Mouse (Mus musculus) intestine, embryonic 14.5 days (tissue): ENCODE data around the gene Camkmt. TPM values are rescaled to one million over a fixed set of nuclear protein-coding genes. Genes with fewer than 3 reads are reported as not detected.
A peak's percentile ranks its signal among the peaks of the same experiment; 100 is the strongest.

Experiments
- ATAC-seq: fragments of 200-750 bp; cut with Nextera tagmentation; replicated peaks from 2 replicates; pipeline ENCODE4 v1.8.0; 2017; ENCODE audit warnings: low read depth, moderate number of reproducible peaks, moderate TSS enrichment, moderate library complexity; ENCODE audit not compliant: low FRiP score, low TSS enrichment
- DNase-seq: peaks from one replicate; pipeline ENCODE4 v3.0.0-alpha.2; 2018; ENCODE audit warnings: low spot score
- H3K27ac ChIP-seq: fragments of 300-500 bp; sonication (generic); 2 replicates; pipeline ENCODE4 v1.5.1; 2014; ENCODE audit warnings: low read depth, mild to moderate bottlenecking, control low read depth
- H3K27me3 ChIP-seq: fragments of 300-500 bp; sonication (generic); replicated peaks from 2 replicates; pipeline ENCODE4 v1.6.1; 2014; ENCODE audit warnings: low read length, control low read depth; ENCODE audit not compliant: control insufficient read depth, insufficient read depth
- H3K36me3 ChIP-seq: fragments of 300-500 bp; sonication (generic); 2 replicates; pipeline ENCODE4 v1.6.1; 2014; ENCODE audit warnings: low read length, control low read depth; ENCODE audit not compliant: control insufficient read depth, insufficient read depth
- H3K4me1 ChIP-seq: fragments of 300-500 bp; sonication (generic); replicated peaks from 2 replicates; pipeline ENCODE4 v1.6.1; 2014; ENCODE audit warnings: low read length, control low read depth, mixed read lengths; ENCODE audit not compliant: control insufficient read depth, insufficient read depth
- H3K4me2 ChIP-seq: fragments of 300-500 bp; sonication (generic); 2 replicates; pipeline ENCODE4 v1.6.1; 2014; ENCODE audit warnings: low read length
- H3K4me3 ChIP-seq: fragments of 300-500 bp; sonication (generic); 2 replicates; pipeline ENCODE4 v1.5.1; 2014; ENCODE audit warnings: low read depth, low read length, control low read depth, mixed read lengths
- H3K9ac ChIP-seq: fragments of 300-500 bp; sonication (generic); 2 replicates; pipeline ENCODE4 v1.6.1; 2014; ENCODE audit warnings: mild to moderate bottlenecking, low read length
- H3K9me3 ChIP-seq: fragments of 300-500 bp; sonication (generic); 2 replicates; pipeline ENCODE4 v1.6.1; 2016; ENCODE audit warnings: low read length, control low read depth; ENCODE audit not compliant: control insufficient read depth
- WGBS: fragments of 180-500 bp; shearing (Covaris S2); extraction: QIAGEN DNeasy Blood & Tissue Kit; methylation state at CpG from one replicate; pipeline ENCODE4 v1.1.7; 2014; 5-methylcytosine and 5-hydroxymethylcytosine counted together
- polyA plus RNA-seq: library from polyadenylated mRNA; unstranded; fragments of >200 nt; fragmentation: Nextera tagmentation; extraction: Ambion mirVana; gene quantifications from 2 replicates; pipeline ENCODE4 v1.2.1, GENCODE M21; 2014

The Camkmt gene
- polyA plus RNA-seq, 1 experiment from 2014 or later: 14.6 TPM

- H3K4me2 ChIP-seq: no peak overlapping the region
- ATAC-seq (no peak), DNase-seq (no peak)
- no peaks in the 10 kb centered on the region for H3K27me3 ChIP-seq
- H3K4me1 ChIP-seq: no peaks in the 10 kb centered on the region
- H3K36me3 ChIP-seq: peaks cover 13% of the 10 kb centered on the region; the same call in 1 of the 2 replicates
- H3K27ac ChIP-seq: no peak overlapping the region
- H3K9me3 ChIP-seq: peaks cover 5% of the 10 kb centered on the region; the same call in 1 of the 2 replicates
- no peak overlapping the region for H3K4me3 ChIP-seq
- WGBS: 89% methylated on average over 7 of the region's 7 CpGs
- no peak overlapping the region for H3K9ac ChIP-seq
Observed at GRCm38 (mm10) chr17:85098677-85099323, 8.4 kb downstream of the Camkmt start.

DNA sequence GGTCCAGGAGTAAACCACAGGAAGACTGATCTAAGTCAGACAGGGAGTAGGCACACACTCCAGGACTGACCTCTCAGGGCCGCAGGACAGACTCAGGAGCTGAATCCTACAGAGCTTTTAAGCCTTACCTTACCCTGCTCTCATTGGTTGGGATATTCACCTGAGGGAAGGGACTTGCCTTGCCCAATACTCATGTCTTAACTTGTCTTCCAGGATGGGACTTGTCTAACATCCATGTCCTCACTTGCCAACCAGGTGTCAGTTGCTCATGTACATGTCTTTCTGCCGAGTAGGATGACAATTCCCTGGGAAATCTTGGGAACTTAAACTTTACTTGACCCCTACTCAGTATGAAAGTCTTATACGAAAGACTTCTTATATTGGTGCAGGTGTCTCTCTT is 9.9 kb downstream of the Camkmt start:
- Histone ChIP-seq H3K9me3 (peaks cover 5% of the 10 kb centered on the region; the same call in 1 of the 2 replicates), H3K4me3 (no peak overlapping the region), H3K9ac (no peak overlapping the region), H3K36me3 (peaks cover 13% of the 10 kb centered on the region; the same call in 1 of the 2 replicates), H3K4me2 (no peak overlapping the region), H3K27me3 (no peaks in the 10 kb centered on the region), H3K27ac (no peak overlapping the region), H3K4me1 (no peaks in the 10 kb centered on the region)
- DNase-seq (no peak), ATAC-seq (no peak)
- 87% methylated on average over 3 of the region's 3 CpGs for WGBS

DNA sequence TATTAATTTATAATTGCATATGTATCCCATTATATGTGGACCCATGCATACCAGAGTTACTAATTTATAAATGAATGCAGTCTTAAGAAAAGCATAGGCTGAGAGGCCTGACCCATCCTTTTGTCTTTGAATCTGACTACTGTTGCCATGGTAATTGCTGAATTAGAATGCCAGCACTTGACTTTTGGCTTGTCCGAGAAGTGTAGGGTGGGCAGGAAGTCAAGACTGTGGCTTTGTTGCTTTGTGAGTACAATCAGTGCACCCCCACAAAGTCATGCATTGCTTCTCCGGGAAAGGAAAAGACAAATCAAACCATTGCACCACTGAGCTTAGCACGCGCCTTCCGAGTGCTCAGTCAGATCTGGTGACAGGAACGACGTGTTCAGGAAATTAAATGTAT is 11.4 kb downstream of the Camkmt start:
- WGBS: 86% methylated on average over 7 of the region's 7 CpGs
- H3K9me3 ChIP-seq: peaks cover 5% of the 10 kb centered on the region; the same call in 1 of the 2 replicates
- H3K4me1 ChIP-seq: no peaks in the 10 kb centered on the region

DNA sequence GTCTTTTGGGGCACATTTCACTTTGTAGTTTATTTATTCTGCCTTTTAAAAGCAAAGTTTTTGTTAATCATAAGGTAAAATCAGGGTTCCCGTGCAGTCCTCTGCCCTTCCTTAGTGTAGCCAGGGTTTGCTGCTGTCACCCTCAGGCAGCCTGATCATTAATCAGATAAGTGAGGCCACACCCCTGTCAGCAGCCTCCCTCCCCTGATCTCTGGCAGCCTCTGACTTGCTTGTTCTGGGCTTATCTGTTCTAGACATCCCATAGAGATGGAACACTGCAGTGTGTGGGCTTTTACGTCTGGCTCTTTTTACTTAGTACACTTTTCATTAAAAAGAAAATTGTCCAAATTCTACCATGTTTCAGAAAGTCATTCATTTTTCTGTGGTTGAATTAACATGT is 13.0 kb downstream of the Camkmt start:
- Histone ChIP-seq H3K4me1 (no peaks in the 10 kb centered on the region), H3K36me3 (0 out of 2 replicates have a peak, but pooled peaks cover 4% of the 10 kb centered on the region), H3K27me3 (no peaks in the 10 kb centered on the region), H3K27ac (no peak overlapping the region), H3K4me3 (no peak overlapping the region), H3K9me3 (no peaks in the 10 kb centered on the region; the same call in 1 of the 2 replicates), H3K9ac (no peak overlapping the region), H3K4me2 (no peak overlapping the region)
- DNase-seq (no peak), ATAC-seq (no peak)
- 31% methylated on average over 2 of the region's 2 CpGs for WGBS

More for the DNA sequence above, 11.4 kb downstream of the Camkmt start:
- no peak overlapping the region for H3K4me2 ChIP-seq
- DNase-seq (no peak), ATAC-seq (no peak)
- no peak overlapping the region for H3K27ac ChIP-seq
- no peaks in the 10 kb centered on the region for H3K27me3 ChIP-seq
- H3K9ac ChIP-seq: no peak overlapping the region
- peaks cover 13% of the 10 kb centered on the region; the same call in 1 of the 2 replicates for H3K36me3 ChIP-seq
- no peak overlapping the region for H3K4me3 ChIP-seq

GRCm38 (mm10) chr17:85110640-85111039 is 20.3 kb downstream of the Camkmt start:
- Histone ChIP-seq H3K4me1 (no peaks in the 10 kb centered on the region), H3K4me3 (no peak overlapping the region), H3K36me3 (no peaks in the 10 kb centered on the region), H3K4me2 (no peak overlapping the region), H3K27ac (no peak overlapping the region), H3K27me3 (no peaks in the 10 kb centered on the region), H3K9me3 (no peaks in the 10 kb centered on the region), H3K9ac (no peak overlapping the region)
- WGBS: 100% methylated on average over 1 of the region's 1 CpGs
- no peak for ATAC-seq
- DNase-seq: no peak

DNA sequence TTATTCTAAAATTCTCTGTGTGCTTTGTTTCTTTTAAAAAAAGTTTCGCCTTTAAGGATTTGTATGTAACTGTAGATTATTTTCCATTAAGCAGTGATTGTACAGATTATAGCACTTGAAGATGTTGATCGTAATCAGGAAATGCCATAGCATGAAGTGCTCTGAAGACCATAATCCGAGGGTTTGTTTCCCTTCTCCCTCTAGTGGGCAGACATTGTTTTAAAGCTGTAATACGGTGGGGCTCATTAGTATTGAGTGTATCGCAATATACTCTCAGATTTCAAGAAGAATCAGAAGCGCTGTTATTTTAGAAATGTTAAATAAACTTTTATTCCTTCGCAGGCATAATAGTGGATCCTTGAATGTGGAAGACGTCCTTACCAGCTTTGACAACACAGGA is 23.1 kb downstream of the Camkmt start:
- Histone ChIP-seq H3K27ac (no peak overlapping the region), H3K9ac (no peak overlapping the region), H3K36me3 (no peaks in the 10 kb centered on the region), H3K4me1 (no peaks in the 10 kb centered on the region), H3K27me3 (no peaks in the 10 kb centered on the region), H3K4me2 (no peak overlapping the region), H3K4me3 (no peak overlapping the region), H3K9me3 (no peaks in the 10 kb centered on the region)
- ATAC-seq: no peak
- DNase-seq: no peak
- WGBS: 88% methylated on average over 8 of the region's 8 CpGs

GRCm38 (mm10) chr17:85116643-85117042 is 26.3 kb downstream of the Camkmt start:
- no peak overlapping the region for H3K4me3 ChIP-seq
- H3K4me1 ChIP-seq: peaks cover 6% of the 10 kb centered on the region; the same call in 1 of the 2 replicates
- WGBS: 26% methylated on average over 4 of the region's 4 CpGs
- H3K4me2 ChIP-seq: no peak overlapping the region
- ATAC-seq (no peak), DNase-seq (peak; percentile 73)
- no peaks in the 10 kb centered on the region for H3K27me3 ChIP-seq
- H3K36me3 ChIP-seq: no peaks in the 10 kb centered on the region
- no peak overlapping the region for H3K9ac ChIP-seq
- H3K9me3 ChIP-seq: no peaks in the 10 kb centered on the region
- H3K27ac ChIP-seq: no peak overlapping the region

DNA sequence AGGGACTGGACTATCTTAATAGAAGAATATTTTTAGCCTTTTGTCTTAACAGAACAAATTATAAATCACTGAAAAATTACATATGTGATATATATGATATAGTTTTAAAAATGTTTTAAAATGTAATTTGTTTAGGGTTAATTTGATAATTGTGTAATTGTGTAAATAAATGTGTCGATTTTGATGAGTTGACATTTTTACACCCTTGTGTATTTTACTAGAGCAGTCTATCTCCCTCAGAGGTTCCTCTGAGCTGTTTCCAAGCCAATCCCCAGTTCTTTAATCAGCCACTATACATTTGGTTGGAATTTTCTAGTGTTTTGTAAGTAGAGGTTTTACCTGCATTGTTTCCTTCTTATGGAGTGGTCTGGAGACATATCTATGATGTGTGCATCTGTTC is 48.0 kb downstream of the Camkmt start:
- Histone ChIP-seq H3K27ac (no peak overlapping the region), H3K4me1 (no peaks in the 10 kb centered on the region), H3K4me3 (no peak overlapping the region), H3K4me2 (no peak overlapping the region), H3K9me3 (no peaks in the 10 kb centered on the region), H3K27me3 (no peaks in the 10 kb centered on the region), H3K36me3 (no peaks in the 10 kb centered on the region), H3K9ac (no peak overlapping the region)
- ATAC-seq (no peak), DNase-seq (no peak)
- WGBS: 78% methylated on average over 1 of the region's 1 CpGs

- 70% methylated on average over 3 of the region's 3 CpGs for WGBS
- no peaks in the 10 kb centered on the region for H3K27me3 ChIP-seq
- H3K36me3 ChIP-seq: no peaks in the 10 kb centered on the region
- no peak overlapping the region for H3K4me2 ChIP-seq
- ATAC-seq (no peak), DNase-seq (no peak)
- H3K9ac ChIP-seq: no peak overlapping the region
- no peaks in the 10 kb centered on the region for H3K9me3 ChIP-seq
- H3K4me1 ChIP-seq: no peaks in the 10 kb centered on the region
- H3K4me3 ChIP-seq: no peak overlapping the region
- no peak overlapping the region for H3K27ac ChIP-seq
Observed at GRCm38 (mm10) chr17:85141621-85142020, 51.3 kb downstream of the Camkmt start.
